13 mouse cellular contexts compared by ENCODE assay signal in the genomic region with DNA sequence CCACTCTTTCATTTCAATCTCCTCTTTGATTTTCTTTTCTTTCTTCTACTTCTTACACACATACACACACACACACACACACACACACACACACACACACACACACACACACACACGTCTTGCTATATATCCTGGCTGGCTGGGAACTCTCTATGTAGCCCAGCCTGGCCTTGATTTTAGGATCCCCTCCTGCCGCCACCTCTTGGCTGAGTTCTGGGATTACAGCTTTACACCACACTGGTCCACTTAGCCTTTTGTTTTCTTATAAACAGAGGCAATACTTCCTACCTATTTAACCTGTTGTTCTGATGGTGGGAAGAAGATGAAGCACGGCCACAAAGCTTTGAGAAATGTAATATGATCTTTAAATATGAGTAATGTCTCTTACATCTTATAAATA. TPM values are rescaled to one million over a fixed set of nuclear protein-coding genes. Genes with fewer than 3 reads are reported as not detected.
DNase-seq lines count a peak whose midpoint lies in the region; ATAC-seq and TF ChIP-seq lines count a peak whose summit lies in the region.
"Had no signal": no experiment of that assay in that cellular context is flagged by ENCODE, and none has a peak within 500 bp of the region (broad histone marks: within the 10 kb centered on the region; RNA-seq: fewer than 3 reads in every experiment).

No protein-coding gene starts in this region.

- no peaks in the 10 kb centered on the region for H3K36me3 ChIP-seq in heart, adult 2 months (ENCODE audit: control insufficient read depth, insufficient read depth, low read length)
- H3K36me3 ChIP-seq in lung, embryonic 14.5 days (ENCODE audit: insufficient read depth), result no peaks in the 10 kb centered on the region
- no peaks in the 10 kb centered on the region for H3K36me3 ChIP-seq in limb, embryonic 11.5 days (ENCODE audit: control insufficient read depth, insufficient read depth, low read length)
- H3K36me3 ChIP-seq: liver, embryonic 15.5 days; stomach, embryonic 15.5 days had no signal

- intact Hi-C loops in heart, adult 2 months (cut with DNase I), result no loop called here
- intact Hi-C loops in heart, postnatal 25 days (cut with DNase I), result no loop called here

- no peak overlapping the region for H3K9ac ChIP-seq in heart, adult 2 months (ENCODE audit: low read depth, low read length)
- no peak overlapping the region for H3K9ac ChIP-seq in lung, embryonic 14.5 days
- no peak overlapping the region for H3K9ac ChIP-seq in limb, embryonic 11.5 days (ENCODE audit: low read length)
- H3K9ac ChIP-seq: liver, embryonic 15.5 days; stomach, embryonic 15.5 days had no signal

- no peak for TF ChIP-seq POLR2A in heart, adult 2 months (IDR thresholded peaks at IDR 0.05; ENCODE audit: insufficient read depth, low read depth, low read length)

- H3K27ac ChIP-seq in heart, adult 2 months, result no peak overlapping the region
- no peak overlapping the region for H3K27ac ChIP-seq in lung, embryonic 14.5 days (ENCODE audit: low read depth)
- H3K27ac ChIP-seq in limb, embryonic 11.5 days (replicated peaks; ENCODE audit: low read depth, low read length), result no peak overlapping the region
- H3K27ac ChIP-seq: liver, embryonic 15.5 days; stomach, embryonic 15.5 days had no signal

- H3K4me1 ChIP-seq in heart, adult 2 months (ENCODE audit: control insufficient read depth, insufficient read depth, low read length), result no peaks in the 10 kb centered on the region
- no peaks in the 10 kb centered on the region for H3K4me1 ChIP-seq in lung, embryonic 14.5 days (ENCODE audit: insufficient read depth)
- H3K4me1 ChIP-seq in limb, embryonic 11.5 days (ENCODE audit: control insufficient read depth, insufficient read depth, low read length), result peaks cover 9% of the 10 kb centered on the region
- H3K4me1 ChIP-seq: liver, embryonic 15.5 days; stomach, embryonic 15.5 days had no signal

- ATAC-seq in lung, embryonic 14.5 days (ENCODE audit: insufficient read depth), result no peak
- ATAC-seq in limb, embryonic 11.5 days (ENCODE audit: insufficient number of reproducible peaks, low FRiP score, low TSS enrichment, low read depth), result no peak

- no peaks in the 10 kb centered on the region for H3K27me3 ChIP-seq in heart, adult 2 months (ENCODE audit: control insufficient read depth, insufficient read depth, low read length)
- H3K27me3 ChIP-seq in lung, embryonic 14.5 days (ENCODE audit: insufficient read depth, low read length), result no peaks in the 10 kb centered on the region
- H3K27me3 ChIP-seq in limb, embryonic 11.5 days (ENCODE audit: control insufficient read depth, insufficient read depth, low read length), result no peaks in the 10 kb centered on the region
- H3K27me3 ChIP-seq: liver, embryonic 15.5 days; stomach, embryonic 15.5 days had no signal

- no peak overlapping the region for H3K4me3 ChIP-seq in heart, adult 2 months
- H3K4me3 ChIP-seq in lung, embryonic 14.5 days (ENCODE audit: low read depth, low read length), result no peak overlapping the region
- no peak overlapping the region for H3K4me3 ChIP-seq in limb, embryonic 11.5 days (ENCODE audit: low read depth, low read length)
- H3K4me3 ChIP-seq: liver, embryonic 15.5 days; stomach, embryonic 15.5 days had no signal

- H3K4me2 ChIP-seq in lung, embryonic 14.5 days, result no peak overlapping the region
- no peak overlapping the region for H3K4me2 ChIP-seq in limb, embryonic 11.5 days (ENCODE audit: low read depth, severe bottlenecking)
- H3K4me2 ChIP-seq: liver, embryonic 15.5 days; stomach, embryonic 15.5 days had no signal

- TF ChIP-seq EP300 in heart, adult 2 months (IDR thresholded peaks at IDR 0.05; ENCODE audit: insufficient read depth, low read depth, low read length), result no peak

- DNase-seq in heart, adult 2 months, result no peak
- DNase-seq in heart, postnatal 25 days (ENCODE audit: low spot score), result no peak
- peak; percentile 50 for DNase-seq in lung, embryonic 14.5 days
- DNase-seq in lung, postnatal 4 days, result no peak
- peak; percentile 9 for DNase-seq in ZHBTc4 (ENCODE audit: low read depth, low spot score)
- DNase-seq in limb, embryonic 11.5 days (ENCODE audit: low spot score), result peak; percentile 57
- no peak for DNase-seq in urinary bladder, adult 18-20 months (ENCODE audit: low spot score in 2 of 2)
- no peak for DNase-seq in T-cell, adult 2 months (ENCODE audit: low spot score)
- DNase-seq: cerebellum, adult 11-12 months had no signal

- WGBS in heart, adult 2 months, result 61% methylated on average over 3 of the region's 3 CpGs
- 34% methylated on average over 3 of the region's 3 CpGs for WGBS in lung, embryonic 14.5 days
- 35% methylated on average over 3 of the region's 3 CpGs for WGBS in limb, embryonic 11.5 days

- no peaks in the 10 kb centered on the region for H3K79me2 ChIP-seq in heart, adult 2 months (replicated peaks; ENCODE audit: control insufficient read depth, insufficient read depth, low read length)

- TF ChIP-seq CTCF in heart, adult 2 months (IDR thresholded peaks at IDR 0.05), result 0 out of 2 replicates have a peak, but pooled peaks have one; percentile 3
- peak; percentile 43 for TF ChIP-seq CTCF in lung, embryonic 14.5 days (IDR thresholded peaks at IDR 0.05; ENCODE audit: low read depth)

- no peaks in the 10 kb centered on the region for H3K9me3 ChIP-seq in lung, embryonic 14.5 days (ENCODE audit: low read depth, low read length)
- H3K9me3 ChIP-seq in limb, embryonic 11.5 days (ENCODE audit: control insufficient read depth, low read length), result no peaks in the 10 kb centered on the region
- H3K9me3 ChIP-seq: liver, embryonic 15.5 days; stomach, embryonic 15.5 days had no signal

RNA-seq across cellular contexts. Expression of gene Lrtm1, which starts 37.5 kb away (rescaled TPM):
- 100 to 1,000 TPM; 189 to 202 TPM for total RNA-seq in heart, adult 2 months (2021)
- polyA plus RNA-seq in heart, adult 2 months (2012; rRNA removed), result 81.6 and 182 TPM in 2 replicates
- total RNA-seq in heart, postnatal 25 days (2021), result 100 to 1,000 TPM; 171 to 183 TPM
- polyA plus RNA-seq in lung, embryonic 14.5 days (2014; fragmentation: Nextera tagmentation; extraction: Ambion mirVana), result 0.03 TPM in 1 of 2 replicates, not detected in the other
- 0.15 and 0.16 TPM in 2 replicates for polyA plus RNA-seq in limb, embryonic 11.5 days (2014; fragmentation: Nextera tagmentation; extraction: Ambion mirVana)
- total RNA-seq: granulocyte monocyte progenitor cell, adult 5-6 weeks; layer of hippocampus, postnatal 25 days had no signal

Comparison
In these comparisons a context has a peak if more than half of its experiments do, and no peak if none do; other contexts are left out.
1. DNase-seq: peak in lung, embryonic 14.5 days (single experiment), ZHBTc4 (single experiment) and limb, embryonic 11.5 days (single experiment); none in heart, adult 2 months (0 of 2), heart, postnatal 25 days (single experiment), lung, postnatal 4 days (0 of 2), urinary bladder, adult 18-20 months (0 of 2) and T-cell, adult 2 months (single experiment).
2. RNA of gene Lrtm1, which starts 37.5 kb away (polyA plus RNA-seq): 81.6 to 182 TPM in heart, adult 2 months; 0.15 to 0.16 TPM in limb, embryonic 11.5 days and 0.03 TPM in lung, embryonic 14.5 days; every median in the first group is over 10 times any median in the second.